Mouse (Mus musculus) inflammation-experienced regulatory T-cells, adult 16 weeks (primary cell): ENCODE measurements around the gene Tapbpl. TPM values are rescaled to one million over a fixed set of nuclear protein-coding genes. Genes with fewer than 3 reads are reported as not detected.

Source experiments
- polyA plus RNA-seq: library from polyadenylated mRNA; unstranded; fragments of 100-300 nt; shearing (Covaris generic); gene quantifications from one replicate; pipeline ENCODE4 v1.2.1, GENCODE M21; 2017

The Tapbpl gene
- 157 TPM for polyA plus RNA-seq

GRCm38 (mm10) chr6:125231117-125232044, at the start of gene Tapbpl:
Tapbpl (minus strand) TSS chr6:125231860.

GRCm38 (mm10) chr6:125236782-125237181, 5.1 kb upstream of the Tapbpl start, which contains the start of gene Cd27:
Cd27 (minus strand) TSS chr6:125237010.

GRCm38 (mm10) chr6:125215148-125215954, 16.3 kb downstream of the Tapbpl start, which contains the start of gene Vamp1:
Vamp1 (plus strand) TSS chr6:125215551.

GRCm38 (mm10) chr6:125191332-125192015, 40.2 kb downstream of the Tapbpl start, which contains the start of the genes Ncapd2 and Mrpl51:
Ncapd2 (minus strand) TSS chr6:125191701.
Mrpl51 (plus strand) TSS chr6:125191801.

Other genes starting within 250 kb of the Tapbpl start
- gene Pianp, start 235.2 kb downstream of the Tapbpl start, polyA plus RNA-seq: not detected
- 25.6 TPM for gene Zfp384, start 222.7 kb downstream of the Tapbpl start, polyA plus RNA-seq
- gene Ing4, start 192.1 kb downstream of the Tapbpl start, polyA plus RNA-seq: 85.5 TPM
- 26.6 TPM for gene Acrbp, start 182.2 kb downstream of the Tapbpl start, polyA plus RNA-seq
- 22.2 TPM for gene Lpar5, start 163.9 kb downstream of the Tapbpl start, polyA plus RNA-seq
- gene Chd4, start 135.9 kb downstream of the Tapbpl start, polyA plus RNA-seq: 73.6 TPM
- 72.9 TPM for gene Nop2, start 100.0 kb downstream of the Tapbpl start, polyA plus RNA-seq
- gene Iffo1, start 86.6 kb downstream of the Tapbpl start, polyA plus RNA-seq: 16.7 TPM
- 293 TPM for gene Gapdh, start 65.4 kb downstream of the Tapbpl start, polyA plus RNA-seq
- gene Ncapd2, start 40.2 kb downstream of the Tapbpl start, polyA plus RNA-seq: 34.1 TPM
- gene Mrpl51, start 40.1 kb downstream of the Tapbpl start, polyA plus RNA-seq: 110 TPM
- 71.4 TPM for gene Vamp1, start 16.3 kb downstream of the Tapbpl start, polyA plus RNA-seq
- gene Cd27, start 5.2 kb upstream of the Tapbpl start, polyA plus RNA-seq: 712 TPM
- 1.6 TPM for gene Tuba3a, start 54.2 kb upstream of the Tapbpl start, polyA plus RNA-seq
- 0.63 TPM for gene Ltbr, start 82.0 kb upstream of the Tapbpl start, polyA plus RNA-seq
- not detected for gene Scnn1a, start 88.8 kb upstream of the Tapbpl start, polyA plus RNA-seq
- 51.4 TPM for gene Tnfrsf1a, start 117.5 kb upstream of the Tapbpl start, polyA plus RNA-seq
- 0.09 TPM for gene Plekhg6, start 148.9 kb upstream of the Tapbpl start, polyA plus RNA-seq